Mouse (Mus musculus) adrenal gland, postnatal 10 days (tissue): Measurements from ENCODE around the gene 2610528J11Rik. TPM values are rescaled to one million over a fixed set of nuclear protein-coding genes. Genes with fewer than 3 reads are reported as not detected.
"Not testable (repeated sequence)": the region's sequence is repeated elsewhere in the genome, so short reads cannot be mapped to it uniquely, and the experiment has no call there.

ENCODE experiments used
- DNase-seq: peaks from one replicate; pipeline ENCODE4 v3.0.0; 2021; ENCODE audit warnings: mixed read lengths
- long read RNA-seq, 2 experiments: library from polyadenylated mRNA; stranded (forward); transcript quantifications; one replicate each; pipeline ENCODE4 v2.0.0; 2021
- total RNA-seq, 2 experiments: library from RNA; stranded (reverse); gene quantifications; 2 replicates each; pipeline ENCODE4 v1.2.3; 2021

2610528J11Rik gene
- 1 to 10 TPM; 2.6 to 4.0 TPM for total RNA-seq
- long read RNA-seq, experiment 1, partial matches to known transcripts = 0 of 6 reads
- long read RNA-seq, experiment 1, other reads (novel, unspliced or antisense) = 0 of 6 reads
- long read RNA-seq, experiment 2, transcript 2610528J11Rik-201 (3 exons, 958 nt) = major isoform, 5 of 8 reads
- long read RNA-seq, experiment 2, partial matches to known transcripts = 0 of 8 reads
- long read RNA-seq, experiment 2, other reads (novel, unspliced or antisense) = 1 of 8 reads

- no peak for DNase-seq
These were observed at the start of gene 2610528J11Rik for GRCm38 (mm10) chr4:118526408-118527334. 2610528J11Rik (plus strand) TSS chr4:118526999.

- DNase-seq = peak; percentile 57
These were observed 37.1 kb upstream of the 2610528J11Rik start, which contains the start of gene Tie1 for GRCm38 (mm10) chr4:118489717-118490132. Tie1 (minus strand) TSS chr4:118490061.

- DNase-seq = no peak
These were observed 36.3 kb upstream of the 2610528J11Rik start for GRCm38 (mm10) chr4:118490461-118490860.

GRCm38 (mm10) chr4:118500171-118500724 lies 26.6 kb upstream of the 2610528J11Rik start:
- DNase-seq = no peak

- no peak for DNase-seq
These were observed 26.0 kb upstream of the 2610528J11Rik start for GRCm38 (mm10) chr4:118500792-118501191.

- DNase-seq = peak; percentile 10
These were observed 21.2 kb upstream of the 2610528J11Rik start for GRCm38 (mm10) chr4:118505551-118505950.

GRCm38 (mm10) chr4:118507171-118507570 lies 19.6 kb upstream of the 2610528J11Rik start:
- not testable (repeated sequence) for DNase-seq

GRCm38 (mm10) chr4:118509050-118509449 lies 17.7 kb upstream of the 2610528J11Rik start:
- no peak for DNase-seq

GRCm38 (mm10) chr4:118516699-118517496 lies 9.9 kb upstream of the 2610528J11Rik start:
- DNase-seq = peak; percentile 11

- no peak for DNase-seq
These were observed 9.2 kb upstream of the 2610528J11Rik start for GRCm38 (mm10) chr4:118517497-118518146.

GRCm38 (mm10) chr4:118518208-118518607 lies 8.6 kb upstream of the 2610528J11Rik start:
- no peak for DNase-seq

GRCm38 (mm10) chr4:118522248-118522647 lies 4.6 kb upstream of the 2610528J11Rik start:
- DNase-seq = no peak

GRCm38 (mm10) chr4:118523976-118524375 lies 2.8 kb upstream of the 2610528J11Rik start:
- no peak for DNase-seq

- no peak for DNase-seq
These were observed 1.0 kb upstream of the 2610528J11Rik start for GRCm38 (mm10) chr4:118525779-118526178.

GRCm38 (mm10) chr4:118527335-118527681 lies 509 bp downstream of the 2610528J11Rik start:
- no peak for DNase-seq

- DNase-seq = no peak
These were observed 921 bp downstream of the 2610528J11Rik start for GRCm38 (mm10) chr4:118527720-118528119.

- DNase-seq = no peak
These were observed 5.9 kb downstream of the 2610528J11Rik start for GRCm38 (mm10) chr4:118532663-118533062.

- DNase-seq = no peak
These were observed 6.4 kb downstream of the 2610528J11Rik start for GRCm38 (mm10) chr4:118533156-118533555.

- DNase-seq = no peak
These were observed 6.8 kb downstream of the 2610528J11Rik start for GRCm38 (mm10) chr4:118533605-118534004.

GRCm38 (mm10) chr4:118535610-118536009 lies 8.8 kb downstream of the 2610528J11Rik start:
- no peak for DNase-seq

- DNase-seq = no peak
These were observed 11.0 kb downstream of the 2610528J11Rik start for GRCm38 (mm10) chr4:118537801-118538200.
